Mouse (Mus musculus) gastrocnemius, adult 2 months (tissue): ENCODE data around the gene Gpr39. TPM values are rescaled to one million over a fixed set of nuclear protein-coding genes. Genes with fewer than 3 reads are reported as not detected.
"Not testable (repeated sequence)": the region's sequence is repeated elsewhere in the genome, so short reads cannot be mapped to it uniquely, and the experiment has no call there.

Source experiments
- DNase-seq: peaks from one replicate; pipeline ENCODE4 v3.0.0; 2022
- H3K27ac ChIP-seq: fragments of 200-600 bp; 2 replicates; pipeline ENCODE4 v1.8.1; 2022; ENCODE audit warnings: mild to moderate bottlenecking
- H3K4me3 ChIP-seq: fragments of 200-600 bp; 2 replicates; pipeline ENCODE4 v1.8.1; 2022; ENCODE audit warnings: mild to moderate bottlenecking, moderate library complexity
- CTCF ChIP-seq: fragments of 200-600 bp; IDR thresholded peaks from 2 replicates; pipeline ENCODE4 v1.8.1; 2022; ENCODE audit warnings: antibody characterized with exemption, mild to moderate bottlenecking, moderate library complexity
- intact Hi-C: fragments of 180-260 bp; cut with DNase I; formaldehyde crosslinking; loops from one replicate; pipeline ENCODE4 v1.15.1; 2025
- long read RNA-seq, 2 experiments: library from polyadenylated mRNA; stranded (forward); transcript quantifications; one replicate each; pipeline ENCODE4 v2.0.0; 2021
- total RNA-seq, 2 experiments: library from RNA; stranded (reverse); gene quantifications; 2 replicates each; pipeline ENCODE4 v1.2.3; 2021

The Gpr39 gene
- total RNA-seq, result not detected
- long read RNA-seq, experiment 1, result 0 reads
- long read RNA-seq, experiment 2, result 0 reads

- no peak within 1 kb of the TSS for H3K4me3 ChIP-seq
- TF ChIP-seq CTCF, result no peak
- no peak within 1 kb of the TSS for H3K27ac ChIP-seq
- intact Hi-C loops, result no loop called here
- DNase-seq, result peak; percentile 43
Measured at GRCm38 (mm10) chr1:125676790-125677273, at the start of gene Gpr39. Gene Gpr39, plus strand, starts transcription at chr1:125676995.

- no peak for TF ChIP-seq CTCF
- peak; percentile 26 for DNase-seq
- no peak overlapping the region for H3K27ac ChIP-seq
- no peak overlapping the region for H3K4me3 ChIP-seq
- intact Hi-C loops, result no loop called here
Measured at GRCm38 (mm10) chr1:125639501-125640253, 37.1 kb upstream of the Gpr39 start.

GRCm38 (mm10) chr1:125643643-125644042 is 33.2 kb upstream of the Gpr39 start:
- Histone ChIP-seq H3K27ac (no peak overlapping the region), H3K4me3 (no peak overlapping the region)
- TF ChIP-seq CTCF, result no peak
- intact Hi-C loops, result no loop called here
- DNase-seq, result no peak

GRCm38 (mm10) chr1:125646816-125647215 is 30.0 kb upstream of the Gpr39 start:
- H3K4me3 ChIP-seq, intact Hi-C loops, DNase-seq, H3K27ac ChIP-seq: not testable (repeated sequence)

DNA sequence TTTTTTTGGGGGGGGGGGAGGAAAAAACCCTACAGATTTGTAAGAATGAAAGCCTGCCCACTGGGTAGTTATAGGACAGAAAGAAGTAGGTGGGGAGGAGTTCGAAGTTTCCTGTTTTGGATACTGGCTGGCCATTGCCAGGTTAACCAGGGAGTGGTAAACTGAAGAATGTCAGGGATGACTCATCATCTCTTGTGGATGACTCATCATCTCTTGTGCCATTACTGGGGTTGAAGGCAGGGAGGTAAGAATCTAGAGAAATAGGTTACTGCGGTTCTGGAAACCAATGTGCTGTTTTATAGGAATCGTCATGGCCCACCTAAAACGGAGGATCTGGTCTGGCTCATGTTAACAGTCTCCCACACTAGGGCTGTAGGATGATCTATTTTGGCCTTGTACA is 28.8 kb upstream of the Gpr39 start:
- no peak for TF ChIP-seq CTCF
- no peak for DNase-seq
- intact Hi-C loops, result no loop called here
- Histone ChIP-seq H3K4me3 (no peak overlapping the region), H3K27ac (no peak overlapping the region)

- H3K27ac ChIP-seq, result no peak overlapping the region
- intact Hi-C loops, result no loop called here
Measured at GRCm38 (mm10) chr1:125649056-125649455, 27.7 kb upstream of the Gpr39 start.

GRCm38 (mm10) chr1:125652836-125653594 is 23.8 kb upstream of the Gpr39 start:
- DNase-seq, result no peak
- Histone ChIP-seq H3K4me3 (no peak overlapping the region), H3K27ac (no peak overlapping the region)
- TF ChIP-seq CTCF, result no peak
- intact Hi-C loops, result no loop called here

More at GRCm38 (mm10) chr1:125649056-125649455, 27.7 kb upstream of the Gpr39 start:
- DNase-seq, result no peak
- no peak for TF ChIP-seq CTCF
- no peak overlapping the region for H3K4me3 ChIP-seq

GRCm38 (mm10) chr1:125657416-125657815 is 19.4 kb upstream of the Gpr39 start:
- Histone ChIP-seq H3K27ac (no peak overlapping the region), H3K4me3 (no peak overlapping the region)
- TF ChIP-seq CTCF, result no peak
- no peak for DNase-seq
- intact Hi-C loops, result no loop called here

- Histone ChIP-seq H3K27ac (no peak overlapping the region), H3K4me3 (no peak overlapping the region)
- intact Hi-C loops, result no loop called here
- no peak for DNase-seq
- TF ChIP-seq CTCF, result no peak
Measured at GRCm38 (mm10) chr1:125660151-125660550, 16.6 kb upstream of the Gpr39 start.

DNA sequence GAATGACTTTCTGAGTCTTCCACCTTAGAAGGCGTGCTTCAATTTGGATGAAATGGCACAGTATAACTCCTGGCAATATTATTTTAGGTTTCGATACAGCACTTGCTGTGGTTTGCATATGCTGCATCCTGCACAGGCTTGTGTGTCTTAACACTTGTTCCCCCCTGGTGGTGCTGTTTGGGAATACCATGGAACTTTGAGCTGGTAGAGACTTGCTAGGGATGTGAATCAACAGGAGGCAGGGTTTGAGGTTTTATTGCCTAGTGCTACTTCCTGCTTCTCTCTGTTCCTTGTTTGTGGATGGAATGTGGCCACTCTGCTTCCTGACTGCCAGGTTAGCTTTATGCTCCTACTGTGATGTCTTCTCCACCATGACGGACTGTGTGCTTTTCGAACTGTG is 15.9 kb upstream of the Gpr39 start:
- Histone ChIP-seq H3K27ac (no peak overlapping the region), H3K4me3 (no peak overlapping the region)
- TF ChIP-seq CTCF, result no peak
- no peak for DNase-seq
- intact Hi-C loops, result no loop called here

GRCm38 (mm10) chr1:125662058-125662457 is 14.7 kb upstream of the Gpr39 start:
- TF ChIP-seq CTCF, result no peak
- intact Hi-C loops, result no loop called here
- no peak for DNase-seq
- Histone ChIP-seq H3K27ac (no peak overlapping the region), H3K4me3 (no peak overlapping the region)

- no peak overlapping the region for H3K4me3 ChIP-seq
- DNase-seq, result no peak
- no peak overlapping the region for H3K27ac ChIP-seq
- intact Hi-C loops, result no loop called here
- TF ChIP-seq CTCF, result no peak
Measured at GRCm38 (mm10) chr1:125662660-125663059, 14.1 kb upstream of the Gpr39 start.

DNA sequence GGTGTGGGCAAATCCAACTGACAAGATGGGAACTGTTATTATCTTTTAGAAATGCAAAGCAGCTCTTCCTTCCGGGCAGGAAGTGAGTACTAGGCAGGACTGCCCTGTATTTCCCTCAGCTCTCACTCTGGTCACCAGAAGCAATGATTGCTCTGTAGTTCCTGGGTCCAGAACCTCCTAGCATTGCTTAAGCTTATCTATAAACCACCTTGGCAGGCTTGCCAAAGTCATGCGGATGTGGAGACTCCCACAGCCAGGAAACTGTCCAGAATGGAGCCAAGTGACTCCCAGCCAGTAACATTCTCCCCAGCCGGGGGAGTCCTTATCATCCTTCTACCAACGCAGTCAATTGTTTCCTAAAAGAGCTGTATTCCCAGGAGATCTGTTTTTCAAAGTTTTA is 13.7 kb upstream of the Gpr39 start:
- TF ChIP-seq CTCF, result no peak
- H3K4me3 ChIP-seq, result no peak overlapping the region
- intact Hi-C loops, result no loop called here
- no peak overlapping the region for H3K27ac ChIP-seq
- DNase-seq, result no peak
